Mouse (Mus musculus) layer of hippocampus, postnatal 10 days (tissue): ENCODE measurements around the gene Phykpl. TPM values are rescaled to one million over a fixed set of nuclear protein-coding genes. Genes with fewer than 3 reads are reported as not detected.
"Not testable (repeated sequence)": the region's sequence is repeated elsewhere in the genome, so short reads cannot be mapped to it uniquely, and the experiment has no call there.

Experiments
- DNase-seq, 2 experiments: peaks; one replicate each; pipeline ENCODE4 v3.0.0; 2021; ENCODE audit warnings: low spot score in 2 of 2
- total RNA-seq, 2 experiments: library from RNA; stranded (reverse); gene quantifications; 2 replicates each; pipeline ENCODE4 v1.2.3; 2021

Phykpl gene
- total RNA-seq, 2 experiments from 2014 or later: 8.3 to 10.3 TPM

DNA sequence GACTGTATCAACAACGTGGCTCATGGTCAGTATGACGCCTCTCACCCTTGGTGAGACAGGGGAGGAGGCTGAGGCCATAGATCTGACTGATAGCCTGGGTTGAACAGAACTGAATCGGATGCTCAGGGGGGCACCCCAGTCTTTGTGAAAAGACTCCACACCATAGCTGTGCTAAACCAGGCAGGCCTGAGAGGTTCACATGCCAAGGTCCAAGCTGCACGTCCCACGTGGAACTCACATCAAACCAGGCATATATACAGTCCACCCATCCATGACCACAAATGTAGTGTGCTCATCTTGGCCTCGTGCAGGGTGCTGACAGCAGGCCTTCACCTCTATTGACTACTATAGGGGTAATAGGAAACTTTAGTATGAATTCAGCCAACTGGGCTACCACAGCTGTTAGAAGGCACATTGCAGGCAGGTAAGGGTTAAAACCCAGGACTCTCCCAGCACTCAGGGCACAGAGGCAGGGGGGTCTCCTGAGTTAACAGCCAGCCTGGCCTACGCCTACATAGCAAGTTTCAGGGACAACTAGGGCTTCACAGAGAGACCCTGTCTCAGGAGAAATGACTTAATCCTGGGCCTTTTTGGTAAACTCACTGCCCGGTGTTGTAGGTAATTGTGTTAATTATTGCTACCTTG, 1.2 kb downstream of the Phykpl start:
- DNase-seq: no peak

DNA sequence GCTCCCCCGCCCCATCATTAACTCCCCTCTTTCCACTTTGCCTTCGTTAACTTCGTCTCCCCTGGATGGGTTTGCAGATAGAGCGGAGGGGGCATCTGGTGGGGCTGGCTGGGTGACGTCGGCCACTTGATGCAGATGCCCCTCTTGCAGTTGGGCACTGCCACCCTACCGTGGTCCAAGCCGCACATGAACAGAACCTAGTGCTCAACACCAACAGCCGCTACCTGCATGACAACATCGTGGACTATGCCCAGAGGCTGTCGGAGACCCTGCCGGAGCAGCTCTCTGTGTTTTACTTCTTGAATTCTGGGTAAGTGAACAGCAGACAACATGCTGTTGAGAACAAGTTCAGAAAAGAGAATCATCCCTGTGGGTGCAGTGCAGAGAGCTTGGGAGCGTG, 1.9 kb downstream of the Phykpl start:
- no peak for DNase-seq

DNA sequence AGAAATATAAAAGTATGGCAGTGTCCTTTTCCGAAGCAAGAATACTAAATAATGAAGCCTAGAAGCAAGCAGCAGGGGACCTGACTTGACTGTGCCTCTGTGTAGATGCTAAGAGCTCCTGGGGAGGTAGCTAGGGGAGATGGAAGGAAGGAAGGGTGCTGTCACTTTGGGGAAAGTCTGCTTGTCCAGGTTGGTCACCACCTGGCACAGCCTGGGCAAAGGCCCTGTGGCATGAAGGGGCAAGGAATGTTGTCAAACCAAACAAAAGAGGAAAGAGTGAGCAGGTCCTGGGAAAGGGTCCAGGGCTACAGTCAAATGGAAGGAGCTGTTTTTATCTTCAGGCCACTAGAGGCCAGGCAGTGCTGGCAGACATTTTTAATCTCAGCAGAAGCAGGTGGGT, 2.5 kb downstream of the Phykpl start:
- no peak for DNase-seq

DNA sequence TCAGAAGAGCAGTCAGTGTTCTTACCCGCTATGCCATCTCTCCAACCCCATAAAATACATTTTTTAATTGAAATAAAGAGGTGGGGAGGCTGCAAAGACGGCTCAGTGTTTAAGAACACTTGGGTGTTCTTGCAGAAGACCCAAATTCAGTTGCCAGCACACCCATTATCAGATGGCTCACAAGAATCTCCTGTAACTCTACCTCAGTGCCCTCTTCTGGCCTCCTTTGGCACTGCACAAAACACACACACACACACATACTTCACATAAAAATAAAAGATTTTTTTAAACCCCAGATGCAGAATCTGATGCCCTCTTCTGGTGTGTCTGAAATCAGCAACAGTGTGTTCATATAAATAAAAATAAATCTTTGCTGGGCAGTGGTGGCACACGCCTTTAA, 4.3 kb downstream of the Phykpl start:
- no peak for DNase-seq

DNA sequence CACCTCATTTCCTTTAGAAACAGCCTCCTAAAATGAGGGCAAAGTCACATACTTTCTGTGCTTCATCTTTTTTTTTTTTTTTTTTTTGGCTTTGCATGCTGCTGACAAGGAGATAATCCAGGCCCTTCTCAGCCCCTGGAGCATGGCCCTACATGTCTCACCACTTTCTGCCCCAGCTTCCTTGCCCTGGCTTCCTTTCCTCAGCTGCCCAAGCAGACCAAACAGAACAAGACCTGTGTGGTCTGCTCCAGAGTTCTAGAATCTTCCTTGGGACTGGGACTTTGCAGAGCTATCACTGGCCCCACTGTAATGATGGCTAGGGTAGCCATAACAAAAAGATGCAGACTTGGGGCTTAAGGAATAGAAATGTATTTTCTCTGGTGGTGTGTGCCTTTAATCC, 5.4 kb downstream of the Phykpl start:
- no peak for DNase-seq

DNA sequence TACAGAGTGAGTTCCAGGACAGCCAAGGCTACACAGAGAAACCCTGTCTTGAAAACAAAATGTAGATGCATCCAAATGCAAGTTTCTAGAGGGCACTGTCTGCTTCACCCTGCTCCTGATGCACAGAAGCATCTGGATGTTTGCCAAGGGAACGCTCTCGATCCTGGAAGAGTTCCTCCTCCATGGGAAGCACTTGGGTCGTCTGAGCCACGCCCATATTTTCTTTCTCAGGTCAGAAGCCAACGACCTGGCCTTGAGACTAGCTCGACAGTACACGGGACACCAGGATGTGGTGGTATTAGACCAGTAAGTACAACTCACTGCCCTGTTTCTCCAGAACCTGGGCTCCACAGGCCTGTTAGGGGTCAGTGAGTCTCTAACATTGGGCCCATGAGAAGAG, 6.6 kb downstream of the Phykpl start:
- DNase-seq: no peak

DNA sequence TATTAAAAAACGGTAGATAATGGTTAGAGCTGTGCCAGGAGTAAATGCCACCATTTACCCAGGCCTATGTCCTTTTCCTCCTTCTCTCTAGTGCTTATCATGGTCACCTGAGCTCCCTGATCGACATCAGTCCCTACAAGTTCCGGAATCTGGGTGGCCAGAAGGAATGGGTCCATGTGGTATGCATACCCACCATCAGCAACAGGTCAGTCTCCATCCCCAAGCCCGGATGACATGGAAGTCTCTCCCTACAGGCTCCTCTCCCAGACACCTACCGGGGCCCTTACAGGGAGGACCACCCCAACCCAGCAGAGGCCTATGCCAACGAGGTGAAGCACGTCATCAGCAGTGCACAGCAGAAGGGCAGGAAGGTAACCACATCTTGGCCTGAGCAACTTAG, 7.4 kb downstream of the Phykpl start:
- DNase-seq: no peak

- DNase-seq: no peak
Measured at GRCm38 (mm10) chr11:51593368-51593767, 8.8 kb downstream of the Phykpl start.

DNA sequence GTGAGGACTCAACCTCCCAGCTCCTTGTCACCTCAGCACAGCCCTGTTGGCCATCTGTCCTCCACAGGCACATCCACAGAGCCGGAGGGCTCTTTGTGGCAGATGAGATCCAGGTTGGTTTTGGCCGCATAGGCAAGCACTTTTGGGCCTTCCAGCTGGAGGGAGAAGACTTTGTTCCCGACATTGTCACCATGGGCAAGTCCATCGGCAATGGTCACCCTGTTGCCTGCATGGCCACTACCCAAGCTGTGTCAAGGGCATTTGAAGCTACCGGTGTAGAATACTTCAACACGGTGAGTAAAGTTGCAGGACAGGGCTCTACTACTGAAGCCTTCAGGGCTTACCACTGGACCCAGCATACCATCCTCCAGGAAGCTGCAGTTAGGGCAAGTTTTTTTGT, 9.3 kb downstream of the Phykpl start:
- no peak for DNase-seq

GRCm38 (mm10) chr11:51594715-51595350, 10.3 kb downstream of the Phykpl start:
- DNase-seq: no peak

DNA sequence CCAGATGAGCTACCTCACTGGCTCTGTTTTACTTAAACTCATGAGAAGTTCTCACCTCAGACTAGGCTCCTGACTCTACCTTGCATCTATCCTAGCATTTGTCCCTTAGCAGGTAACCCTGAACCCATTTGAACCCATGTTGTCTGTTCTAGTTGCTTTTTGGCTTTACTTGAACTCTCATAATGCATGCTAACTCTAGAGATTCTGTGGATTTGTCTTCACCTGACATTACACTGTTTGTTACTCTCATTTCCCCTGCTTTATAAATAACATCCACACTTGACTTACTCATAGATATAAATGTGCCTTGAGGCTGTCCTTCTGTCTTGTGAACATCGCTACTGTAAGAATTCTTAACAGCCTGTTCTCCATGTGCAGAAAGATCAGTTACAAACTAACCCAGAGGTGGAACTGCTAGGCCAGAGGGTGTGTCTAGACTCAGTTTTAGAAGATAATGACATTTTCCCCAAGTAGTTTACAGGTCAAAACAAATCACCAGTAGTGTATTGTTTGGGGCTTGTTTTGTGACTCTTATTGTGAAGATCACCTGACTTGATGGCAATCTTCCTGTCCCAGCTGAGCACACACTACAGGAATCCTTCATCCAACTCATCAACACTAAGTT, 11.0 kb downstream of the Phykpl start:
- no peak for DNase-seq

GRCm38 (mm10) chr11:51597553-51597952, 13.0 kb downstream of the Phykpl start:
- DNase-seq: no peak

DNA sequence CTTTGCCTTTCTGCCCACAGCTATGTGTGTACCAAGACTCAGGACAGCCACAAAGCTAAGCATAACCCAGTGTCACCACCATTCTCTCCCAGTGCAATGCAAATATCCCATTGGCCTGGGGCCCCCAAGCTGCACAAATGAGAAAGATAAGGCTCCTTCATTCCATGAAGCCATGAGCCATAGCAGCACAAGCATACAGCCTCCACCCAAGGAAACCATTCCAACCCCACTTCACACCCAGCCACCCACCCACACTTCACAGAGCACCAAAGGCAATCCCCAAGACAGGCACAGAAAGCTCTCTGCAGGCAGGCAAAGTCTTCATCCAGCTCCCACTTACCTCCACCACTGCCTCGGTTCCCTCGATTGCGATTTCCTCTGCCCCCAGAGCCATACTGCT, 17.7 kb downstream of the Phykpl start:
- no peak for DNase-seq

- DNase-seq: peak; percentile 76 to 84
Measured at GRCm38 (mm10) chr11:51605602-51606446, 21.3 kb downstream of the Phykpl start.

- DNase-seq: peak; percentile 98
Measured at GRCm38 (mm10) chr11:51606447-51607095, 22.0 kb downstream of the Phykpl start, which contains the start of gene Hnrnpab. Gene Hnrnpab, minus strand, starts transcription at chr11:51606847.

GRCm38 (mm10) chr11:51607096-51607738, 22.7 kb downstream of the Phykpl start:
- DNase-seq: no peak

DNA sequence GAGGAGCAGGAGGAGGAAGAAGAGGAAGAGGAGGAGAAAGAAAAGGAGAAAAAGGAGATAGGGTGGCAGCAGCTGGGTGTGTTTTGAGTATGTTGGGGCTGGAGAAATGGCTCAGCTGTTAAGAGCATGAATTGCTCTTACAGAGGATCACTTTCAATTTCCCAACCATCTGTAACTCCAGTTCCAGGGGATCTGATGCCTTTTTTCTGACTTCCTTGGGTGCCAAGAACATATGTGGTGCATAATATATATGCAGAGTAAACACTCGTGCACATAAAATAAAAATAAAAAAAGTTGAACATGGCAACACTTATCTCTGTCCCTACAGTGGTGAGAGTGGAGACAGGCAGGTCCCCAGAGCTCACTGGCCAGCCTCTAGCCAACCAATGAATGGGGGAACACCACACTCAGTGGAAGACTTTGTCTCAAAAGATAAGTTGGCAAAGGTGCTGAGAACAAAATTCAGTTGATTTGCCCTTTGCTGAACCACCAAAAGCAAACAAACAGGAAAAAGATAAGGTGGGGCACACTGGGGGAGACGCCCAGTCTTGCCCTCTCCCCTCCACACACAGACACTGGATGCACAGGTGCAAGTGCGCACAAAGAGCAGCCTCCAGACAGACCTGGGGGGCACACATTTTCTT, 24.8 kb downstream of the Phykpl start:
- no peak for DNase-seq

DNA sequence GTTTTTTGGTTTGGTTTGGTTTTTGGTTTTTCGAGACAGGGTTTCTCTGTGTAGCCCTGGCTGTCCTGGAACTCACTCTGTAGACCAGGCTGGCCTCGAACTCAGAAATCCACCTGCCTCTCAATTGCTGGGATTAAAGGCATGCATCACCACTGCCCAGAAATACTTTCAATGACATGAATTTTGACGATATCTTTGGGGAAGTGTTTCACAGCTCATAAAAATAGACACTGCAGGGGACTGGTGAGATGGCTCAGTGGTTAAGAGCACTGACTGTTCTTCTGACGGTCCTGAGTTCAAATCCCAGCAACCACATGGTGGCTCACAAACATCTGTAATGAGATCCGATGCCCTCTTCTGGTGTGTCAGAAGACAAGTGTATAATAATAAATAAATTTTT, 25.4 kb downstream of the Phykpl start:
- not testable (repeated sequence) for DNase-seq

- DNase-seq: no peak
Measured at GRCm38 (mm10) chr11:51614256-51614655, 29.7 kb downstream of the Phykpl start.

- DNase-seq: no peak
Measured at GRCm38 (mm10) chr11:51615129-51615528, 30.6 kb downstream of the Phykpl start.
